Mouse (Mus musculus) embryonic fibroblast, embryonic 13.5 days (primary cell): ENCODE results near the gene Rb1.

Experiments
- CTCF ChIP-seq: IDR thresholded peaks from 2 replicates; pipeline ENCODE4 v1.5.1; 2011; ENCODE audit warnings: mild to moderate bottlenecking, control low read depth, low read length, moderate library complexity, borderline replicate concordance; ENCODE audit not compliant: insufficient read depth
- POLR2A ChIP-seq: IDR thresholded peaks from 2 replicates; pipeline ENCODE4 v1.6.1; 2011; ENCODE audit warnings: low read depth, mild to moderate bottlenecking, control low read depth, low read length, moderate library complexity

- TF ChIP-seq CTCF (no peak), POLR2A (no peak)
Measured at GRCm38 (mm10) chr14:73226849-73227248, 98.8 kb downstream of the Rb1 start.
